Mouse (Mus musculus) G1E (cell line): Measurements from ENCODE around the gene Ccl22. TPM values are rescaled to one million over a fixed set of nuclear protein-coding genes. Genes with fewer than 3 reads are reported as not detected.

Experiments used
- ATAC-seq: 2 replicates; pipeline ENCODE4 v1.8.0; 2016; ENCODE audit warnings: mild to moderate bottlenecking; ENCODE audit not compliant: insufficient number of reproducible peaks, poor library complexity, low FRiP score, severe bottlenecking; ENCODE audit errors: extremely low read depth
- DNase-seq: peaks from one replicate; pipeline ENCODE4 v3.0.0; 2012; ENCODE audit warnings: low spot score
- H3K27me3 ChIP-seq: 2 replicates; pipeline ENCODE4 v1.6.1; 2012; ENCODE audit warnings: mild to moderate bottlenecking, low read length, inconsistent platforms; ENCODE audit not compliant: insufficient read depth
- H3K36me3 ChIP-seq: replicated peaks from 2 replicates; pipeline ENCODE3; 2012; ENCODE audit warnings: mild to moderate bottlenecking, inconsistent platforms
- H3K4me1 ChIP-seq: 2 replicates; pipeline ENCODE4 v1.6.1; 2012; ENCODE audit warnings: low read depth, low read length, inconsistent platforms, mixed read lengths; ENCODE audit not compliant: insufficient read depth
- H3K4me3 ChIP-seq: 2 replicates; pipeline ENCODE4 v1.5.1; 2012; ENCODE audit warnings: low read depth, mild to moderate bottlenecking, inconsistent platforms, low read length, moderate library complexity, mixed read lengths
- H3K9me3 ChIP-seq: replicated peaks from 2 replicates; pipeline ENCODE4 v1.6.1; 2012; ENCODE audit warnings: inconsistent platforms
- CTCF ChIP-seq: IDR thresholded peaks from 2 replicates; pipeline ENCODE4 v1.5.1; 2012; ENCODE audit warnings: low read depth, low read length, inconsistent platforms, mixed read lengths
- GATA1 ChIP-seq: IDR thresholded peaks from 2 replicates; pipeline ENCODE4 v1.6.1; 2012; ENCODE audit warnings: borderline replicate concordance, low read length, inconsistent platforms, mixed read lengths
- GATA2 ChIP-seq: IDR thresholded peaks from 2 replicates; pipeline ENCODE4 v1.6.1; 2012; ENCODE audit warnings: low read depth, low read length, inconsistent platforms, borderline replicate concordance
- POLR2AphosphoS5 ChIP-seq: IDR thresholded peaks from 2 replicates; pipeline ENCODE4 v1.6.1; 2012; ENCODE audit warnings: low read depth, low read length, inconsistent platforms; ENCODE audit not compliant: insufficient replicate concordance
- TAL1 ChIP-seq: conservative IDR thresholded peaks from 2 replicates; pipeline ENCODE4 v1.6.1; 2012; ENCODE audit warnings: low read depth, low read length, inconsistent platforms, mixed read lengths
- polyA plus RNA-seq: library from polyadenylated mRNA; stranded (reverse); fragments of >175 nt; gene quantifications from 2 replicates; pipeline ENCODE4 v1.2.3, GENCODE M21; 2012
- total RNA-seq, 2 experiments: library from RNA; stranded (forward) in 1 of 2; stranded (reverse) in 1 of 2; fragments of 200-1000 nt in 1 of 2; fragments of >200 nt in 1 of 2; fragmentation: Nextera tagmentation in 1 of 2; gene quantifications; 2 replicates each; pipeline ENCODE4 v1.2.3; 2014 to 2017

Gene Ccl22
- total RNA-seq (2014; fragmentation: Nextera tagmentation) (not detected in 2 replicates), total RNA-seq (2017) (0.22 TPM in 1 of 2 replicates, not detected in the other), polyA plus RNA-seq (0.02 TPM in 1 of 2 replicates, not detected in the other)

DNA sequence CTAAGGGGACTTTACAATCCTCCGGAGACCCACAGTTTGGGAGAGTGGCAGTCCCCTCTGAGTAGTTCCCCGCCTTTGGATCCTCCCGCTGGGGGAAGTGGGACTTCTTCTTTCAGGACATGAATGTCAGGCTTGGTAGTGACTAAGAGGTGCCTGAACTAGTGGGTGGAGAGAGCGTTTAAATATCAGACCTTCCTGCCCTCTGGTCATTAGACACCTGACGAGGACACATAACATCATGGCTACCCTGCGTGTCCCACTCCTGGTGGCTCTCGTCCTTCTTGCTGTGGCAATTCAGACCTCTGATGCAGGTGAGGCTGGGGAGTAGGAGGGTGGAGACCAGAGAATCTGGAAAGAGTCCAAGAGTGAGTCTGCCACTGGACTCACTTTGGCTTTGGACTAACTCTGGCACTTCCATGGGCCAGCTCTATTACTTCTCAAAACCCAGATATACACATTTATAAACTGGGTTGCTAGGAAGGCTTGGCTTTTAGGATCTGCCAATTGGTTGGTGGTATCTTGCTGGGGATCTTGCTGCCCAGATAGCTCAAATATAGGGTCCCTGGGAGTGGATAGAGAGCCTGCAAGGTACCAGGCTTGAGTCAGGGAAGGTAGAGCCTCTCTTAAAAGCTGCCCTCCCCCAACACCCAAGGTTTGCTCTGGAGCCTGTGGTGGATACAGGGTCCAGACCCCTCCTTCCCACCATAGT, at the start of gene Ccl22:
Ccl22 (plus strand) TSS at position 115 of the 709 bp plus-strand sequence.
- ATAC-seq: no peak
- Histone ChIP-seq H3K36me3 (no peaks in the 10 kb centered on the region), H3K27me3 (peaks cover 13% of the 10 kb centered on the region), H3K9me3 (no peaks in the 10 kb centered on the region), H3K4me1 (no peaks in the 10 kb centered on the region), H3K4me3 (no peak within 1 kb of the TSS)
- DNase-seq: no peak
- no peak for TF ChIP-seq GATA1
- TF ChIP-seq GATA2: no peak
- no peak for TF ChIP-seq CTCF
- TF ChIP-seq TAL1: no peak
- no peak for TF ChIP-seq POLR2AphosphoS5

DNA sequence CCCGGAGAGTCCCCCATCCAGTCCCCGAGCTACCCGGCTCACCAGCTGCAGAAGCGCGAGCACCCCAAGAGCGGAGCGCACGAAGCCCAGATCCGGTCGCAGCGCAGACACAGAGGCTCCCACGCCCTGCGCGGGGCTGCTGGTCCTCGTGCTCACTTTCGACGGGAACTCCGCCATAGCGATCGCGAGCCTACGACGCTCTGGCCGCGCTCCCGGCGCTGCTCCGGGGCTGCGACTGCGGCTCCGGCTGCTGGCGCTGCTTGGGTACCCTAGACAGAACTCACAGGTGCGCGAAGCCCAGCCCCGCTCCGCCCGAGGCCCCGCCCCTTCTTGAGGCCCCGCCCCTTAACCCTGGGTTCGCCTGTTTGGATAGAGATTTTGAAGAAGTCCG, 49.4 kb upstream of the Ccl22 start, which contains the start of gene Pllp:
Pllp (minus strand) TSS at position 285 of the 391 bp plus-strand sequence.
- Histone ChIP-seq H3K9me3 (0 out of 2 replicates have a peak, but pooled peaks cover 2% of the 10 kb centered on the region), H3K36me3 (no peaks in the 10 kb centered on the region), H3K4me3 (peak within 1 kb of the TSS; percentile 55; the same call in 1 of the 2 replicates), H3K27me3 (peaks cover 62% of the 10 kb centered on the region), H3K4me1 (peaks cover 12% of the 10 kb centered on the region)
- ATAC-seq (no peak), DNase-seq (no peak)
- TF ChIP-seq GATA1: no peak
- TF ChIP-seq GATA2: no peak
- TF ChIP-seq TAL1: no peak
- TF ChIP-seq CTCF: no peak
- TF ChIP-seq POLR2AphosphoS5: no peak

DNA sequence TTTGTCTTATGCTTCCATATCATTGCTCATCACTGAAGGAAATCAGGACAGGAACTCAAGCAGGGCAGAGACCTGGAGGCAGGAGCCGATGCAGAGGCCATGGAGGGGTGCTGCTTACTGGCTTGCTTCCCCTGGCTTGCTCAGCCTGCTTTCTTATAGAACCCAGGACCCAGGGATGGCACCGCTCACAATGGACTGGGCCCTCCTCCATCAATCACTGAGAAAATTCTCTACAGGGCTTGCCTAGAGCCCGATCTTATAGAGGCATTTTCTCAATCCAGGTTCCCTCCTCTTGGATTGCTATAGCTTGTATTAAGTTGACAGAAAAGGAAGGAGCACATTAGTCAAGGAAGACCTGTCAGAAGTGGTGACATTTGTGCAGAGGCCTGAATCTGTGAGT, 48.8 kb upstream of the Ccl22 start:
- Histone ChIP-seq H3K27me3 (peaks cover 58% of the 10 kb centered on the region), H3K4me3 (no peak overlapping the region)

DNA sequence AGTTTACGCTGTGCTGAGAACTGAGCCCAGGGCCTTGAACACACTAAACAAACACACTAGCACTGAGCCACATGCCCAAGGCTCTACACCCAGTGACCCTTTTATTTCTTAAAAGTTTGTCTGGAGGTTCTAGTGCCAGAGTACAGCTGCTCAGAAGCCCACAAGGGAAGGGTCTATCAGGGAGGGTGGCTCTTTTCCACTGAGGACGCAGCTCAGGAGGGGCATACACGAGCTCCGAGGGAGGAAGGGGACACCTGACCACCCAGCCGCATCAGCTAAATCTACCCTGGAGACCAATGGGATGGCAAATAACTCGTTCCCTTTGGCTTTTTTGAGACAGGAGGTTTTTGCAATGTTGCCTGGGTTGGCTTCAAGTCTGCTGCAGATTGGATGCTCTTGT, 47.4 kb upstream of the Ccl22 start:
- Histone ChIP-seq H3K9me3 (0 out of 2 replicates have a peak, but pooled peaks cover 2% of the 10 kb centered on the region), H3K27me3 (peaks cover 47% of the 10 kb centered on the region), H3K4me1 (peaks cover 20% of the 10 kb centered on the region), H3K4me3 (no peak overlapping the region), H3K36me3 (no peaks in the 10 kb centered on the region)
- ATAC-seq (no peak), DNase-seq (no peak)
- TF ChIP-seq TAL1 (no peak), GATA1 (no peak), CTCF (no peak), GATA2 (no peak), POLR2AphosphoS5 (no peak)

More for the DNA sequence above, 48.8 kb upstream of the Ccl22 start:
- 0 out of 2 replicates have a peak, but pooled peaks cover 2% of the 10 kb centered on the region for H3K9me3 ChIP-seq
- H3K4me1 ChIP-seq: peaks cover 12% of the 10 kb centered on the region
- DNase-seq (no peak), ATAC-seq (no peak)
- TF ChIP-seq CTCF: no peak
- TF ChIP-seq TAL1: no peak
- no peak for TF ChIP-seq GATA1
- TF ChIP-seq POLR2AphosphoS5: no peak
- TF ChIP-seq GATA2: no peak
- no peaks in the 10 kb centered on the region for H3K36me3 ChIP-seq

DNA sequence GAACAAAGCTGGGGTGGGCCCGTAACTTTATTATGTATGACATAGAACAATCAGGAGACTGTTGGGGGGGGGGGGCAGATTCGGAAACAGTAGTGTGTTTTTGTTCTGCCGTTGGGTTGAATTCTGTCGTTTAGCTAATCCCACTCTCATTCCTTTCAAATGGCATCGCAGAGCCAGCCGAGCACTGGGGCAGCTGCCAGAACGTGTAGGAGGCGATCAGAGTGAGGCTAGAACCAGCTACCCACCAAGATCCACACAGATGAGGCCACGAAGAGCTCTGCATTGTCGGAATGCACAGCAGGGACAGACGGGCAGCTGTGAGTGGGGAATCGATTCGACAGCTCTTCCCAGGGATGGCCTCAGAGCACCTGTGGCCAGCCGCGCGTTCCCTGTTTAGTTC, 46.0 kb upstream of the Ccl22 start:
- Histone ChIP-seq H3K36me3 (no peaks in the 10 kb centered on the region), H3K4me3 (no peak overlapping the region), H3K4me1 (peaks cover 25% of the 10 kb centered on the region), H3K9me3 (0 out of 2 replicates have a peak, but pooled peaks cover 2% of the 10 kb centered on the region), H3K27me3 (peaks cover 39% of the 10 kb centered on the region)
- ATAC-seq (no peak), DNase-seq (no peak)
- TF ChIP-seq GATA2 (no peak), TAL1 (no peak), GATA1 (no peak), POLR2AphosphoS5 (no peak), CTCF (no peak)

DNA sequence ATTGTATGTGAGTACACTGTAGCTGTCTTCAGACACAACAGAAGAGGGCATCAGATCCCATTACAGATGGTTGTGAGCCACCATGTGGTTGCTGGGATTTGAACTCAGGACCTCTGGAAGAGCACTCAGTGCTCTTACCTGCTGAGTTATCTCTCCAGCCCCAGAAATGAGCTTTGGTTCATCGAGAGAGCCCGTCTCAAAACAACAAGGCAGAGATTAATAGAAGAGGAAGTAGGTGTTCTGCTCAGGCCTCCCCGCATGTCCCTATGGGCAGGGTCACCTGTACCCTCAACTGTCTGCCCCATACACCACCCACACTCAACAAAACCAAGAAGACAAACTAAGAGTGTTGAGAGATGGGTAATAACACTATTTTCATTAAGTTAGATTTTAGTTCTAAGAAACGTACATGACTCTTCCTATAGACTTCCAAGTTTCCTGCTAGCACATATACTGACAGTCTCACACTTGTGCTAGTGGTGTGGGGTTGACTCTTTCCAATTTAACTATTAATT, 44.9 kb upstream of the Ccl22 start:
- H3K4me1 ChIP-seq: peaks cover 27% of the 10 kb centered on the region
- peaks cover 34% of the 10 kb centered on the region for H3K27me3 ChIP-seq
- no peak for TF ChIP-seq GATA1
- no peak for TF ChIP-seq GATA2
- no peak for TF ChIP-seq TAL1
- no peaks in the 10 kb centered on the region for H3K36me3 ChIP-seq
- H3K4me3 ChIP-seq: no peak overlapping the region
- 0 out of 2 replicates have a peak, but pooled peaks cover 2% of the 10 kb centered on the region for H3K9me3 ChIP-seq
- DNase-seq (no peak), ATAC-seq (no peak)
